Mouse (Mus musculus): ENCODE measurements at regions not wholly inside any gene's neighbourhood (a gene's known extent, or its start where the extent isn't known, plus 50 kb on each side); places are given as distances from the start of the nearest gene placed in this dataset.

DNA sequence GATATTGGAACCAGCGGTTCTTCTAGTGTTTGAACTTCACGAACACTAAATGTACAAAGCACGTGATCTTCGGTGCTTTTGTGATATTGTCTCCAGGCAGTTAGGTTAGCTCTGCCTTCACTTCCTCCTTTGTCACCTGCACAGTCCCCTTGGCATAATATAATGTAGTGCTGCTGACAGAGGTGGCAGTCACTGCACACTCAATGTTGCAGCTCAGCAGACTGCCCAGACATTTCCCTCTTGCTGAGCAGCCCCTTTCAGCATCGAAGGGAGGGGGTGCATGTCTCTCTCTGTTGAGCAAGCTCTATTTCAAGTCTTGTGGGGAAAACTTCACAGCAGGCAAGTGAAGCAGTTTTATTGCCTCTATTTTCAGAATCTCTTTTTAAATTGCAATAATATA, 731.7 kb upstream of the Steap1 start:
- no peak for TF ChIP-seq CHD2 (IDR thresholded peaks at IDR 0.05; ENCODE audit: low read depth, low read length)
- TF ChIP-seq HCFC1 (IDR thresholded peaks at IDR 0.05; ENCODE audit: borderline replicate concordance, insufficient read depth, low read length), result no peak
- no peak for TF ChIP-seq MAFK (IDR thresholded peaks at IDR 0.05; ENCODE audit: insufficient read depth, low read depth, low read length)

Measured in ES-E14 (cell line).